Mouse (Mus musculus): ENCODE results near the gene Tnrc6b.

The Tnrc6b gene

DNA sequence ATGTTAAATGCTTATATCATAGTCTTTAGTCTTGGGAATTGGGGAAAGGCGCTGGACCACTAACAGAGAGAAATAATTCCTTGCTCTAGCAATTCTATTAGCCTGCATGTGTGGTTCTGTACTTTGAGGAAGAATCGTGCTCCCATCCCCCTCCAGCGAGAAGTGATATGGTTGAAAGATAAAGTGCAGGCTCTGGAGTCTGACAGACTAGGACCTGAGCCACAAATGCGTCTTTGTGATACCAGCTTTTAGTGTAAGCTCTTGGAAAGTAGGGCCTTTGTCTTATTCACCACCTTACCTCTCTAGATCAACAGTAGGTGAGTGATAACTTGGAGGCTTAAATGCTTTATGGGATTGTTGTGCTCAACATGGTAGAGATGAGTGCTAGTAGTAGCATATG, 270.1 kb downstream of the Tnrc6b start:
- no peak for DNase-seq

DNA sequence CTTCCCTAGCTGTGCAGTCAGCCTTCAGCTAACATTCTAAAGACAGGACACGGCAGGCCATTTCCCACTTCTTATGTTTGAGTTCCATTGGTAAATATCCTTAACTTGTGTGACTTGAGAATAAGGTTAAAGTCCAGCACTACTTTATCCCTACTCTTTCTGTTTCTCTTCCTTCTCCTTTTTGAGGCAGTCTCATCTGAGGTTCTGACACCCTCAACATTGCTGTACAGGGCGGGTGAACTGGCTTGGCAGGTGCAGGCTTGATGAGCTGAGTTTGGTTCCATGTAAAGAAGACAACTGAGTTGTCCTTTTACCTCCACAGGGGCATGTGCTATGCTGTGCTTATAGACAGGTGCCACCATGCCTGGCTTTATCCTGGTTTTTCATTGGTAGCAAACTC, 272.2 kb downstream of the Tnrc6b start:
- DNase-seq, result no peak

DNA sequence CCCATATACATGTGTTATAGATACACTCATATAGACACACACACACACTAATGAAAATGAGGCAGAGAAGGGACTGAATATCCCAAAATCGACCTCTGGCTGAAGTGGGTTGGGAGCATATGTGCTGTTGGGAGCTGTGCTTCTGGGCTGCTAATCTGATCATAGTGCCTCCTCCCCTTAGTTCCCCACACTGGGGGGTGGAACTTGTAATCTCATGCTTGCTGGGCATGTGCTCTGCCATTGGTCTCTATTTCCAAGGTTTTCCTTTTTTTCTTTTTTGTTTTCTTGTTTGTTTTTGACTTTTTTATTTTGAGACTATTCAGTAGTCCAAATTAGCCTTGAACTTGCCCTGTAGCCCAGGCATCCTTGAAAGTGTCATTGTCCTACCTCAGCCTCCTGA, 277.2 kb downstream of the Tnrc6b start:
- no peak for DNase-seq

DNA sequence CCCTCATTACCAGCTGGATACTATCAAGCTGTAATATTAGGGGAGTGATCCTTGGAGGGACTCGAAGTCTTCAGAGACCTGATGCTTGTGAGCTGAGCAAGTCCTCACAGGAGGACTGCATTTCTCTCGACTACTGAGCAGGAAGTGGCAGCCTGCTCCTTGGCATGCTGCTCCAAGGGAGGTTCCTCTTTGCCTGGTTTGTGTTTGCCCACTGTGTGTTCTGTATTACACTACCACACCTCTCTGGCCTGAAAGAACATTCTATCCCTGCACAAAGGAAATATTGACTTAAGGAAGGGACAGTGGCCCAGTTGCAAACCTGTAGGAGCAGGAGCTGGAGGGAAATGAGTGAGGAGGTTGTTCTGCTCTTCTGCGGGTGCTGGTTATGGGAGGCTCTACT, 278.6 kb downstream of the Tnrc6b start:
- no peak for DNase-seq
